Mouse (Mus musculus) G1E (cell line): ENCODE measurements around the gene Tomm6. TPM values are rescaled to one million over a fixed set of nuclear protein-coding genes. Genes with fewer than 3 reads are reported as not detected.

ENCODE experiments used
- ATAC-seq: 2 replicates; pipeline ENCODE4 v1.8.0; 2016; ENCODE audit warnings: mild to moderate bottlenecking; ENCODE audit not compliant: insufficient number of reproducible peaks, poor library complexity, low FRiP score, severe bottlenecking; ENCODE audit errors: extremely low read depth
- DNase-seq: peaks from one replicate; pipeline ENCODE4 v3.0.0; 2012; ENCODE audit warnings: low spot score
- H3K27me3 ChIP-seq: 2 replicates; pipeline ENCODE4 v1.6.1; 2012; ENCODE audit warnings: mild to moderate bottlenecking, low read length, inconsistent platforms; ENCODE audit not compliant: insufficient read depth
- H3K36me3 ChIP-seq: replicated peaks from 2 replicates; pipeline ENCODE3; 2012; ENCODE audit warnings: mild to moderate bottlenecking, inconsistent platforms
- H3K4me1 ChIP-seq: 2 replicates; pipeline ENCODE4 v1.6.1; 2012; ENCODE audit warnings: low read depth, low read length, inconsistent platforms, mixed read lengths; ENCODE audit not compliant: insufficient read depth
- H3K4me3 ChIP-seq: 2 replicates; pipeline ENCODE4 v1.5.1; 2012; ENCODE audit warnings: low read depth, mild to moderate bottlenecking, inconsistent platforms, low read length, moderate library complexity, mixed read lengths
- H3K9me3 ChIP-seq: replicated peaks from 2 replicates; pipeline ENCODE4 v1.6.1; 2012; ENCODE audit warnings: inconsistent platforms
- CTCF ChIP-seq: IDR thresholded peaks from 2 replicates; pipeline ENCODE4 v1.5.1; 2012; ENCODE audit warnings: low read depth, low read length, inconsistent platforms, mixed read lengths
- GATA1 ChIP-seq: IDR thresholded peaks from 2 replicates; pipeline ENCODE4 v1.6.1; 2012; ENCODE audit warnings: borderline replicate concordance, low read length, inconsistent platforms, mixed read lengths
- GATA2 ChIP-seq: IDR thresholded peaks from 2 replicates; pipeline ENCODE4 v1.6.1; 2012; ENCODE audit warnings: low read depth, low read length, inconsistent platforms, borderline replicate concordance
- POLR2AphosphoS5 ChIP-seq: IDR thresholded peaks from 2 replicates; pipeline ENCODE4 v1.6.1; 2012; ENCODE audit warnings: low read depth, low read length, inconsistent platforms; ENCODE audit not compliant: insufficient replicate concordance
- TAL1 ChIP-seq: conservative IDR thresholded peaks from 2 replicates; pipeline ENCODE4 v1.6.1; 2012; ENCODE audit warnings: low read depth, low read length, inconsistent platforms, mixed read lengths
- polyA plus RNA-seq: library from polyadenylated mRNA; stranded (reverse); fragments of >175 nt; gene quantifications from 2 replicates; pipeline ENCODE4 v1.2.3, GENCODE M21; 2012
- total RNA-seq, 2 experiments: library from RNA; stranded (forward) in 1 of 2; stranded (reverse) in 1 of 2; fragments of 200-1000 nt in 1 of 2; fragments of >200 nt in 1 of 2; fragmentation: Nextera tagmentation in 1 of 2; gene quantifications; 2 replicates each; pipeline ENCODE4 v1.2.3; 2014 to 2017

Tomm6 gene
- total and polyA plus RNA-seq, 3 experiments: 69.9 to 343 (median 272) TPM

DNA sequence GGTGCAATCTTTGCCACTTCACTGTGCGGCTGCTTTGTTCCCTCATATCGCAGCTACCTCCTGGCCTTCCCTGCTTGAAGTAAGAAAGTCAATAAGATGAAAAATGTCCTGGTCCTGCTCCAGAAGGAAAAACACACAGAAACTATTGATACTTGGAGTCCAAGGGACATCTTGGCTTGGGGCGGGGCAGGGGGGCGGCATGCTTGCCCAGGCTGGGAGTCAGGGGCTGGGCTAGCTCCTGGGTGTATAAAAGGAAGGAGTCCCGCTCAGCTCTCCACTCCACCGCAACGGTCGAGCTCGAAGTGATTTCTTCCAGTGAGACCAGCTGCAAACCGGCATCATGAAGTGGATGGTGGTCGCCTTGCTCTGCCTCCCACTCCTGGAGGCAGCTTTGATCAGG lies 38.4 kb upstream of the Tomm6 start, which contains the start of gene Pgc:
Gene Pgc, plus strand, starts transcription at position 277 of the 400 bp plus-strand sequence.
- H3K4me1 ChIP-seq: no peaks in the 10 kb centered on the region; the same call in 1 of the 2 replicates
- H3K9me3 ChIP-seq: no peaks in the 10 kb centered on the region
- TF ChIP-seq CTCF (no peak), GATA1 (no peak), GATA2 (no peak), TAL1 (no peak), POLR2AphosphoS5 (no peak)
- no peak for DNase-seq
- H3K4me3 ChIP-seq: no peak within 1 kb of the TSS
- H3K27me3 ChIP-seq: peaks cover 52% of the 10 kb centered on the region
- no peaks in the 10 kb centered on the region for H3K36me3 ChIP-seq
- ATAC-seq: no peak

DNA sequence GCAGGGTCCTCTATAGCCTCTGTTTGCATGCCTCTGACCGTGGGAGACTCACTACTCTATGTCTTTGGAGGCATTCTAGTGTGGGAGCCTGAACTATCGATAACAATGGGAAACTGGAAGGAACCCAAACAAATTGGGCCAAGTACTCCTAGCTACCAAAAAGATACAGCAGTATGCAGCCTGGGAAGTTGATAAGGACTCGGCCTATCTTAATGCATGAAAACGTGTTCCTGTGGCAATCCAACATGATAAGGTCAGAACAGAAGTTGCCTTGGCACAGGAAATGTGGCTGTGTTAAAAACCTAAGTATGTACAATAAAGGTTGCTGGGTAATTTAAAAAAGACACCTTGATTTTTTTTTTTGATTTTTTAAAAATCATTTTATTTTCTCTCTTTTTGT lies 33.0 kb upstream of the Tomm6 start:
- Histone ChIP-seq H3K4me1 (no peaks in the 10 kb centered on the region), H3K36me3 (no peaks in the 10 kb centered on the region), H3K9me3 (no peaks in the 10 kb centered on the region), H3K4me3 (no peak overlapping the region), H3K27me3 (peaks cover 38% of the 10 kb centered on the region)
- TF ChIP-seq POLR2AphosphoS5 (no peak), CTCF (no peak), GATA2 (no peak), TAL1 (no peak), GATA1 (no peak)
- no peak for DNase-seq
- ATAC-seq: no peak

DNA sequence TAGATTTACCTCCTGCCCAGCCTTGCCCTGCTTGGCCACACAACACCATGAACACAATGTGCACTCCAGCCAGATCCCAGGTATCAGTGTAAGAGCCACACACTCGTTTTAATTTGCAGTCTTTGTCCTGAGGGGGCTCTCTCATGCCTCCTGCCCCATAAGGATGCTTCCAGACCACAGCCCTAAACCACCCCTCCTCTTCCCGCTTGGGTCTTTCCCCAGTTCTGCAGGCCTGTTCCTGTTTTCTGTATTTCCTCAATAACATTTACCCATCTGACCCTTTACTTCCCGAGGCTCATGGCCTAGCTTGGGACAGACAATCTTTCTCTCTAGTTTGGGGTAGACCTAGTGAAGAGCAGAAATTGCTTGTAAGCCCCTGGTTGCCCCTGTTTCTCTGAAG lies 26.9 kb upstream of the Tomm6 start:
- Histone ChIP-seq H3K4me1 (peaks cover 6% of the 10 kb centered on the region), H3K27me3 (peaks cover 48% of the 10 kb centered on the region), H3K36me3 (no peaks in the 10 kb centered on the region), H3K4me3 (no peak overlapping the region), H3K9me3 (no peaks in the 10 kb centered on the region)
- TF ChIP-seq TAL1: no peak
- TF ChIP-seq CTCF: no peak
- TF ChIP-seq POLR2AphosphoS5: no peak
- DNase-seq (no peak), ATAC-seq (no peak)

DNA sequence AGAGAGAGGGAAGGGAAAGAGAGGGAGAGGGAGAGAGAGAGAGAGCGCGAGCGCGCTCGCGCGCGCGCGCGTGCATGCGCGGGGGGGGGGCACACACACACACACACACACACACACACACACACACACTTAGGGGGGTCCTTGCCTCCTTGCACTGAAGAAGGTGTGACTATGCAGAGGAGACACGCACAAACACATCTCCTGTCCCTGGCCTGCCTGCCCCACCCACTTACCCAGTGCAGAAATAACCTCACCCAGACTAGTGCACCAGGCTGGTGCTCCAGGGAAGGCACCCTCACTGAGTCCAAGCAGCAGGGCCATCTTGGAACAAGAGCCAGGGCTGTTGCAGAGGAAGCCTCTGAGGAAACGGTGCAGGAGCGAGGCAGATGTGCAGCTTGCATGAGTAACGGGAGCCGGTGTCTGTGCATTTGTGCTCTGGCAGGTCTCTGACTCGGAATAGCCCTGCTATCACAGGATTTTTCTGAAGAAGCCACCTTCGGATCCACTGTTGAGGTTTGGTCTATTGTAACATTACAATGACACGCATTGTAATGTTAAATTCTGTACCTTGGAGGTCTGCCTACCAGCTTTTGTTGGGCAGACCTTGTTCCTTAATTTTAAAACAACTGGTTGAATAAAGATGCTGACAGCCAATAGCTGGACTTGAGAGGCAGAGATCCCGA lies 24.8 kb upstream of the Tomm6 start:
- ATAC-seq (no peak), DNase-seq (no peak)
- TF ChIP-seq POLR2AphosphoS5 (no peak), GATA2 (no peak), CTCF (no peak), TAL1 (no peak), GATA1 (no peak)
- Histone ChIP-seq H3K27me3 (peaks cover 52% of the 10 kb centered on the region), H3K9me3 (no peaks in the 10 kb centered on the region), H3K36me3 (no peaks in the 10 kb centered on the region), H3K4me1 (peaks cover 8% of the 10 kb centered on the region), H3K4me3 (no peak overlapping the region)

DNA sequence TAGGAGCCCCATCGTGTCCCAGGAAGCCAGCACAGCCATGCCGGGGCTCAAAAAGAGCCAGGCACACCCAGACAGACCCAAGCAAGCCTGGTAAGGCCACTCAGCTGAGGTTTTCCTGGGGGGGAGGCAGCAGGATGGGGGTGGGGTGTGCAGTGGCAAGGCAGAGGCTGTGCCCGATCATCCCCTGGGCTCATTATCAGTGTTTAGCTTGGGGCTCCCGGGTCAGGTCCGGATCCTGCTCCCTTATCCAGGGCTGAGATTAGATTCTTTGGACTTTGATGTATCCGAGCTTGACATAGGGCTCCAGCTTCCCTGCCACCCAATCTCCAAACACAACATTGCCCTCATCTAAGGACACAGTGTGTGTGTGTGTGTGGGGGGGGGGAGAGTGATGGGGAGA lies 23.7 kb upstream of the Tomm6 start:
- TF ChIP-seq GATA2: no peak
- no peak for TF ChIP-seq TAL1
- no peak for TF ChIP-seq CTCF
- TF ChIP-seq POLR2AphosphoS5: no peak
- no peak for TF ChIP-seq GATA1
- H3K4me3 ChIP-seq: no peak overlapping the region
- H3K27me3 ChIP-seq: peaks cover 61% of the 10 kb centered on the region
- ATAC-seq: no peak
- H3K36me3 ChIP-seq: no peaks in the 10 kb centered on the region
- no peaks in the 10 kb centered on the region for H3K9me3 ChIP-seq
- DNase-seq: no peak
- peaks cover 8% of the 10 kb centered on the region for H3K4me1 ChIP-seq

DNA sequence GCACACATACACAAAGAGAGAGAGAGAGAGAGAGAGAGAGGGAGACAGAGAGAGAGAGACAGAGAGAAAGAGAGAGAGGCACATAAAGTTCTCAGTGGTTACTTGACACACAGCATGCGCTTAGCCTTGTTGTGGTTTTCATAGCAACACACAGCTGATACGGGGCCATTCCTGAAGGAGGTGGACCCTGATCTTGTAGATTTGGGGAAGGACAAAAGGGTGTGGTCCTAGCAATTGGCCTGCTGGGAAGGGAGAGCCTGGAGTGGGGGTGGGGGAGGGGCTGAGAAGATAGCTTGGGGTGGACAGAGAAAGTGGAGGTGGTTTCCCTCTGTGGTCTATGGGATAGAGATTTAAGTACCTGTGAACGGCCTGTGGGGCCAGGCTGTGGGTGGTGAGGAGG lies 21.9 kb upstream of the Tomm6 start:
- H3K4me1 ChIP-seq: peaks cover 8% of the 10 kb centered on the region
- DNase-seq (no peak), ATAC-seq (no peak)
- no peak overlapping the region for H3K4me3 ChIP-seq
- H3K9me3 ChIP-seq: no peaks in the 10 kb centered on the region
- no peaks in the 10 kb centered on the region for H3K36me3 ChIP-seq
- H3K27me3 ChIP-seq: peaks cover 48% of the 10 kb centered on the region
- TF ChIP-seq POLR2AphosphoS5: no peak
- TF ChIP-seq TAL1: no peak
- TF ChIP-seq GATA2: no peak
- no peak for TF ChIP-seq GATA1
- TF ChIP-seq CTCF: no peak

DNA sequence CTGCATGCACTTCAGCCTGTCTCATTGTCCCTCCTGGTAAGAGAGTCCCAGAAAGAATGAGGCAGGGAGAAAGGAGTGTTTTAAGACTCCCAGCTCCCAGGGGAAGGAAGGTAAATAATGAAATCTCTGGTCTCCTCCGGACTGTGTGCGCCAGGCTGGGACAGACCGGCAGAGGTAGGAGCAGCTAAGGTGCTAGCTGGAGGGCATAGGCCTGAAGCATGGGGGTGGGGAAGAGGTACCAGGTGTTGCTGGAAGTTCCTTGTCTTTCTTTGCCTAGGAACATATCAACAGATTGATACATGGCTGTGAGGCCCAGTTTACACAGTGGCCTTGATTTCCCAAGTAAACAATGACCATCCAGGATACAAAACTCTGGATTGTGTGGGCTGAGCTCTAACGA lies 20.8 kb upstream of the Tomm6 start:
- no peak for DNase-seq
- H3K4me1 ChIP-seq: peaks cover 10% of the 10 kb centered on the region
- H3K9me3 ChIP-seq: no peaks in the 10 kb centered on the region
- TF ChIP-seq CTCF (no peak), GATA2 (no peak), GATA1 (no peak), POLR2AphosphoS5 (no peak), TAL1 (no peak)
- ATAC-seq: no peak
- peaks cover 50% of the 10 kb centered on the region for H3K27me3 ChIP-seq
- no peaks in the 10 kb centered on the region for H3K36me3 ChIP-seq
- no peak overlapping the region for H3K4me3 ChIP-seq
